Mouse (Mus musculus): ENCODE results near the gene Adcy1. TPM values are rescaled to one million over a fixed set of nuclear protein-coding genes. Genes with fewer than 3 reads are reported as not detected.

Adcy1 gene
- total RNA-seq, 1 experiment = 5.5 TPM

GRCm38 (mm10) chr11:7161502-7162174, 98.3 kb downstream of the Adcy1 start:
- DNase-seq (ENCODE audit: low read depth, low spot score) = peak; percentile 62
- in situ Hi-C loops (cut with MboI; ENCODE audit: low sequenced_read_pairs in 2 of 2, unreplicated experiment in 2 of 2) = loop anchor here in 1 of 2 experiments (25.0 kb wide), 1 partner anchor 499 kb away; the partner anchor contains the start of gene Ramp3

GRCm38 (mm10) chr11:7164416-7164815, 101.1 kb downstream of the Adcy1 start:
- H3K9ac ChIP-seq (ENCODE audit: insufficient read depth, low read depth, low read length, poor library complexity, severe bottlenecking) = no peak overlapping the region
- in situ Hi-C loops (cut with MboI; ENCODE audit: low sequenced_read_pairs in 2 of 2, unreplicated experiment in 2 of 2) = loop anchor here in 1 of 2 experiments (25.0 kb wide), 1 partner anchor 502 kb away; the partner anchor contains the start of gene Ramp3
- no peak for DNase-seq (ENCODE audit: low read depth, low spot score)
- no peak overlapping the region for H3K27ac ChIP-seq (ENCODE audit: insufficient read depth, low read depth, low read length, poor library complexity, severe bottlenecking)
- peaks cover 0 to 3% of the 10 kb centered on the region in 2 experiments; a peak in 1 of 4 replicates for H3K4me1 ChIP-seq (ENCODE audit: control insufficient read depth in 2 of 2, insufficient read depth in 2 of 2, low read length in 2 of 2, poor library complexity in 1 of 2)
- no peaks in the 10 kb centered on the region for H3K36me3 ChIP-seq (ENCODE audit: control insufficient read depth, insufficient read depth, low read length, poor library complexity, severe bottlenecking)
- no peaks in the 10 kb centered on the region for H3K9me3 ChIP-seq (ENCODE audit: control insufficient read depth, insufficient read depth, low read depth, low read length)
- no peak for TF ChIP-seq CHD2 (IDR thresholded peaks at IDR 0.05; ENCODE audit: low read depth, low read length)
- no peak for TF ChIP-seq HCFC1 (IDR thresholded peaks at IDR 0.05; ENCODE audit: borderline replicate concordance, insufficient read depth, low read length)
- no peak for TF ChIP-seq MAFK (IDR thresholded peaks at IDR 0.05; ENCODE audit: insufficient read depth, low read depth, low read length)
- no peak for TF ChIP-seq ZC3H11A (IDR thresholded peaks at IDR 0.05; ENCODE audit: borderline replicate concordance, low read depth, low read length)
- no peak for TF ChIP-seq ZNF384 (IDR thresholded peaks at IDR 0.05; ENCODE audit: low read depth, low read length)
- H3K4me3 ChIP-seq (ENCODE audit: insufficient read depth in 1 of 2, low read depth in 1 of 2, low read length in 2 of 2, poor library complexity in 1 of 2, severe bottlenecking in 1 of 2) = no peak overlapping the region

More at GRCm38 (mm10) chr11:7161502-7162174, 98.3 kb downstream of the Adcy1 start:
- H3K9me3 ChIP-seq (ENCODE audit: control insufficient read depth, insufficient read depth, low read depth, low read length) = no peaks in the 10 kb centered on the region
- no peak overlapping the region for H3K4me3 ChIP-seq (ENCODE audit: insufficient read depth in 1 of 2, low read depth in 1 of 2, low read length in 2 of 2, poor library complexity in 1 of 2, severe bottlenecking in 1 of 2)
- no peaks in the 10 kb centered on the region for H3K36me3 ChIP-seq (ENCODE audit: control insufficient read depth, insufficient read depth, low read length, poor library complexity, severe bottlenecking)
- no peak overlapping the region for H3K9ac ChIP-seq (ENCODE audit: insufficient read depth, low read depth, low read length, poor library complexity, severe bottlenecking)
- no peak overlapping the region for H3K27ac ChIP-seq (ENCODE audit: insufficient read depth, low read depth, low read length, poor library complexity, severe bottlenecking)
- peaks cover 0 to 3% of the 10 kb centered on the region in 2 experiments; a peak in 1 of 4 replicates for H3K4me1 ChIP-seq (ENCODE audit: control insufficient read depth in 2 of 2, insufficient read depth in 2 of 2, low read length in 2 of 2, poor library complexity in 1 of 2)
- peak; percentile 29; the same call in 1 of the 2 replicates for TF ChIP-seq ZC3H11A (IDR thresholded peaks at IDR 0.05; ENCODE audit: borderline replicate concordance, low read depth, low read length)
- no peak for TF ChIP-seq MAFK (IDR thresholded peaks at IDR 0.05; ENCODE audit: insufficient read depth, low read depth, low read length)
- no peak for TF ChIP-seq HCFC1 (IDR thresholded peaks at IDR 0.05; ENCODE audit: borderline replicate concordance, insufficient read depth, low read length)

DNA sequence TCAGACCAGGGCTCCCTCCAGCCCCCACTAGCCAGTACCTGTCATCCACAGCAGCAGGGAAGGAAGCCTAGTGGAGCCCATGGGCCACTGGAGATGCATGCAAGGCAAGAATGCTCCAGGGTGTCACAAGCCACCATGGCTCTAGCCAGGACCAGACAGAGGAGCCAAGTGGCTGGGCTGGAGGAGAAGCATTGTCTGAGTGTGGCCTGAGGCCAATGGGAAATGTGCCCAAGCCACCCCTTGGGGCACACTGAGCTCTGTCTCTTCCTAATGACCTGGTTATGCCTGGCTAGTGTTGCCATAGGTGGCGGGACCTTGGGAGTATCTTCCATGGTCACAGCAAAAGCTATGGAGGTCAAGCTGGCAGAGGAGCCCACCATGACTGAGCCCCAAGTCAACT, 106.4 kb downstream of the Adcy1 start:
- no peak overlapping the region for H3K4me3 ChIP-seq (ENCODE audit: insufficient read depth in 1 of 2, low read depth in 1 of 2, low read length in 2 of 2, poor library complexity in 1 of 2, severe bottlenecking in 1 of 2)
- H3K9ac ChIP-seq (ENCODE audit: insufficient read depth, low read depth, low read length, poor library complexity, severe bottlenecking) = no peak overlapping the region
- H3K4me1 ChIP-seq (ENCODE audit: control insufficient read depth in 2 of 2, insufficient read depth in 2 of 2, low read length in 2 of 2, poor library complexity in 1 of 2) = no peaks in the 10 kb centered on the region
- H3K36me3 ChIP-seq (ENCODE audit: control insufficient read depth, insufficient read depth, low read length, poor library complexity, severe bottlenecking) = no peaks in the 10 kb centered on the region
- TF ChIP-seq ZNF384 (IDR thresholded peaks at IDR 0.05; ENCODE audit: low read depth, low read length) = no peak
- TF ChIP-seq ZC3H11A (IDR thresholded peaks at IDR 0.05; ENCODE audit: borderline replicate concordance, low read depth, low read length) = no peak
- no peak for TF ChIP-seq CHD2 (IDR thresholded peaks at IDR 0.05; ENCODE audit: low read depth, low read length)
- TF ChIP-seq HCFC1 (IDR thresholded peaks at IDR 0.05; ENCODE audit: borderline replicate concordance, insufficient read depth, low read length) = no peak
- TF ChIP-seq MAFK (IDR thresholded peaks at IDR 0.05; ENCODE audit: insufficient read depth, low read depth, low read length) = no peak
- DNase-seq (ENCODE audit: low read depth, low spot score) = no peak
- no peaks in the 10 kb centered on the region for H3K9me3 ChIP-seq (ENCODE audit: control insufficient read depth, insufficient read depth, low read depth, low read length)
- in situ Hi-C loops (cut with MboI; ENCODE audit: low sequenced_read_pairs in 2 of 2, unreplicated experiment in 2 of 2) = loop anchor here (10.0 to 25.0 kb wide), 2 partner anchors 507 to 515 kb away; partner anchors contain the start of gene Ramp3 (in 2 of the 2)
- H3K27ac ChIP-seq (ENCODE audit: insufficient read depth, low read depth, low read length, poor library complexity, severe bottlenecking) = no peak overlapping the region

DNA sequence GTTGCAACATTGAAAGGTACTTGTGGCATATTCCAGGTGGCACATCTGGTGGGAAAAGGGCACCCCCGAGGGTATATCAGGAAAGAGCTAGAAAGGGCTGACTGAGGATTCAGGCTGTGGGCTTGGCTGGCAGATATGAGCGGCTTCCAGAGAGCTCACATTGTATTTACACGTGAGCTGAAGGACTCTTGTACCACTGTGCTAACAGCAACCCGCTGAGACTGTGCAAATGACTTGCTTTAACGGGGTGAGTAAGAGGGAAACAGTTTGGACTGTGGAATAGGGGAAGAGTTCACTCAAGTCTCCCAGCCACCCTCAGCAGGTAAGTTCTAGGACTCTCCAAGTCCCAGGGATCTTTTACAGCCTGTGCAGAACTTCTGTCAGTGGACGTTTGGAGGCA, 110.4 kb downstream of the Adcy1 start:
- H3K36me3 ChIP-seq (ENCODE audit: control insufficient read depth, insufficient read depth, low read length, poor library complexity, severe bottlenecking) = no peaks in the 10 kb centered on the region
- H3K27ac ChIP-seq (ENCODE audit: insufficient read depth, low read depth, low read length, poor library complexity, severe bottlenecking) = no peak overlapping the region
- no peaks in the 10 kb centered on the region for H3K4me1 ChIP-seq (ENCODE audit: control insufficient read depth in 2 of 2, insufficient read depth in 2 of 2, low read length in 2 of 2, poor library complexity in 1 of 2)
- no peak for TF ChIP-seq ZC3H11A (IDR thresholded peaks at IDR 0.05; ENCODE audit: borderline replicate concordance, low read depth, low read length)
- no peak for TF ChIP-seq CHD2 (IDR thresholded peaks at IDR 0.05; ENCODE audit: low read depth, low read length)
- no peak for TF ChIP-seq MAFK (IDR thresholded peaks at IDR 0.05; ENCODE audit: insufficient read depth, low read depth, low read length)
- no peak for TF ChIP-seq HCFC1 (IDR thresholded peaks at IDR 0.05; ENCODE audit: borderline replicate concordance, insufficient read depth, low read length)
- TF ChIP-seq ZNF384 (IDR thresholded peaks at IDR 0.05; ENCODE audit: low read depth, low read length) = no peak
- no peak overlapping the region for H3K9ac ChIP-seq (ENCODE audit: insufficient read depth, low read depth, low read length, poor library complexity, severe bottlenecking)
- no peaks in the 10 kb centered on the region for H3K9me3 ChIP-seq (ENCODE audit: control insufficient read depth, insufficient read depth, low read depth, low read length)
- no peak overlapping the region for H3K4me3 ChIP-seq (ENCODE audit: insufficient read depth in 1 of 2, low read depth in 1 of 2, low read length in 2 of 2, poor library complexity in 1 of 2, severe bottlenecking in 1 of 2)
- in situ Hi-C loops (cut with MboI; ENCODE audit: low sequenced_read_pairs in 2 of 2, unreplicated experiment in 2 of 2) = loop anchor here (10.0 to 25.0 kb wide), 2 partner anchors 511 to 519 kb away; partner anchors contain the start of gene Ramp3 (in 2 of the 2)
- no peak for DNase-seq (ENCODE audit: low read depth, low spot score)

All from ES-E14 (cell line).